Mouse (Mus musculus) right cerebral cortex, adult 2 months (tissue): ENCODE measurements at regions not wholly inside any gene's neighbourhood (a gene's known extent, or its start where the extent isn't known, plus 50 kb on each side); places are given as distances from the start of the nearest gene placed in this dataset.
"Not testable (repeated sequence)": the region's sequence is repeated elsewhere in the genome, so short reads cannot be mapped to it uniquely, and the experiment has no call there.

ENCODE experiments used
- DNase-seq, 2 experiments: peaks; one replicate each; pipeline ENCODE4 v3.0.0; 2021 to 2022; ENCODE audit warnings: low spot score in 2 of 2

- DNase-seq: no peak
Measured at GRCm38 (mm10) chr3:46771805-46772204, 323.8 kb upstream of the Pabpc4l start.

GRCm38 (mm10) chr3:46764939-46765338 is 316.9 kb upstream of the Pabpc4l start:
- DNase-seq: no peak

DNA sequence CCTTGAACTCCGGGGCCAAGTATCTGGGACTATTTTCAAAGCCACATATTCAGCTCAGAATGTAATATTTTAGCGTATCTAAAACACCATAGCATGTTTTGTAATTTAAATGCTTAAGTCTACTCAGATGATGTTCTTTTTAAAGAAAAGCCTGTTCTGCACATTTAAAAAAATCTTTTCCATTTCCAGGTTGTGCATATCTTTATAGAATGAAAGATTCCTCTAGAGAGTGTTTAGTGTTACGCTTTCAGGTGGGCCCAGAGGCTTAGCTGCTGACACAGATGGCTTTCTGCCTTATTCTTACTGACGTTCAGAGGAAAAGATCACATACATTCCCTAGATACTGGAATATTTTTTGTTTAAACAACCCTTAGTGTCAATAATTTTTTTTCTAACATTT is 310.5 kb upstream of the Pabpc4l start:
- peak in 1 of 2 experiments; percentile 3 for DNase-seq

GRCm38 (mm10) chr3:46727679-46728078 is 279.7 kb upstream of the Pabpc4l start:
- peak in 1 of 2 experiments; percentile 6 for DNase-seq

DNA sequence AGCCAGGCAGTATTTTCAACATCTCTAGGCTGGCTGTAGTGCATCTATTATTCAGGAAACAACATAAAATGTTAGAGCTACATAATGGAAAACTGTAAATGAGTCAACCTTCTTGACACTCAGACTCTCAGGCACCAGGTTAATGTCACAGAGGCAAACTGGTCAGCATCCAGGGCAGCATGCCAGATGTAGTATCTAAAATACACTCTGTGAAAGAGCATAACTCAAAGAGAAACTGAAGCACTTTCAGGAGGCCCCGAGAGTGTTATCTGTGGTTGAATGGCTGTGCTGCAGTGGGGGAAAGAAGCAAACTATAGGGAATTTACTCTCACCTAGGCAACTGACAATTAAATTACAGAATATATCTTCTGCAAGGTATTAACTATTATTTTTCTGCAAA is 253.6 kb upstream of the Pabpc4l start:
- no peak for DNase-seq

GRCm38 (mm10) chr3:46687680-46688420 is 239.8 kb upstream of the Pabpc4l start:
- DNase-seq: not testable (repeated sequence)
